Mouse (Mus musculus) MEL-GATA-1-ER (cell line): ENCODE measurements around the gene Tenm2.

ENCODE experiments used
- DNase-seq: peaks from one replicate; pipeline ENCODE4 v3.0.0-alpha.2; 2012; ENCODE audit warnings: low read depth; ENCODE audit errors: extremely low read depth

Gene Tenm2

GRCm38 (mm10) chr11:35963554-35963953, 1272.2 kb downstream of the Tenm2 start:
- no peak for DNase-seq

DNA sequence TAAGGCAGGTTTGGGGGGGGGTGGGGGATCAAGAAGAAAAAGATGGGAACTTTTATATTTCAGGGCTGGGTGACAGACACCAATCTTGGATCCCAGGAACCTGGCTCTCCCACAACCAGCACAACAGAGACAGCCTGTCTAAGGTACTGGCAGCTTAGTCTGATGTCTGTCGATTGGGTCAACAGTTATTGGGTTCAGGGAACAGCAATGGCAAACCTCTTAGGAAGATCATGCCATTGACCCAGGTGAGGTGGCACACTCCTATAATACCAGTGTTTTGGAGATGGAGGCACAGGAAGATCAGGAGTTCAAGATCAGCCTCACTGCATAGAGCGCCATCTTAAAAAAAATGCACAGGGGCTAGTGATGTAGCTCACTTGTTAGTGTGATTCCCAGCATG, 1273.3 kb downstream of the Tenm2 start:
- DNase-seq: no peak

DNA sequence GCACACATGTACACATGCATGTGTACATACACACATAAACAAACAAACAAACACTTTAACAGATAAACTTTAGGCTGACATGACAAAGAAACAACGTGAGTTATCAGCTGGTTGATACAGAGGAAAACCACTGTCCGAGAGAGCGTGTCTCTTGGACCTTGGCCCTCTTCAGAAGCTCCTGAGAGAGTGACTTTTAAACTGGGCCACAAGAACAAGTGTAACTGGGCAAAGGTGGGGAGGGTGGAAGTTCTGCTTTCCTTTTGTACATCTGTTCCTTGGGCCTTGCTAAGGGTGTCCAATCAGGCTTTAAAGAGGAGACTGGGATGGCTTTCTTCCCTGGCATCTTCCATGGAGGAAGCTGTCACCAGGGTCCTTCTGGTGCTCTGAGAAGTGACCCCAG, 1276.5 kb downstream of the Tenm2 start:
- no peak for DNase-seq
